Mouse (Mus musculus) heart, postnatal 25 days (tissue): ENCODE data around the gene Yif1a. TPM values are rescaled to one million over a fixed set of nuclear protein-coding genes. Genes with fewer than 3 reads are reported as not detected.
A peak's percentile ranks its signal among the peaks of the same experiment; 100 is the strongest.
"Not testable (repeated sequence)": the region's sequence is repeated elsewhere in the genome, so short reads cannot be mapped to it uniquely, and the experiment has no call there.

Experiments used
- DNase-seq: peaks from one replicate; pipeline ENCODE4 v3.0.0; 2022; ENCODE audit warnings: low spot score
- intact Hi-C: fragments of 180-260 bp; cut with DNase I; formaldehyde crosslinking; loops from one replicate; pipeline ENCODE4 v1.15.1; 2025
- total RNA-seq, 2 experiments: library from RNA; stranded (reverse); gene quantifications; 2 replicates each; pipeline ENCODE4 v1.2.3; 2021

Yif1a gene
- total RNA-seq, 2 experiments from 2014 or later: 91.5 to 92.6 TPM

GRCm38 (mm10) chr19:5082596-5082995, 5.7 kb upstream of the Yif1a start:
- no peak for DNase-seq
- intact Hi-C loops: loop anchor here (5.0 kb wide), 1 partner anchor 35 kb away; no protein-coding TSS in a partner anchor

GRCm38 (mm10) chr19:5083961-5084833, 4.1 kb upstream of the Yif1a start:
- intact Hi-C loops: loop anchor here (5.0 kb wide), 1 partner anchor 37 kb away; no protein-coding TSS in a partner anchor

GRCm38 (mm10) chr19:5084834-5085144, 3.5 kb upstream of the Yif1a start:
- no peak for DNase-seq
- intact Hi-C loops: loop anchor here (5.0 kb wide), 1 partner anchor 37 kb away; no protein-coding TSS in a partner anchor

More at GRCm38 (mm10) chr19:5083961-5084833, 4.1 kb upstream of the Yif1a start:
- no peak for DNase-seq

DNA sequence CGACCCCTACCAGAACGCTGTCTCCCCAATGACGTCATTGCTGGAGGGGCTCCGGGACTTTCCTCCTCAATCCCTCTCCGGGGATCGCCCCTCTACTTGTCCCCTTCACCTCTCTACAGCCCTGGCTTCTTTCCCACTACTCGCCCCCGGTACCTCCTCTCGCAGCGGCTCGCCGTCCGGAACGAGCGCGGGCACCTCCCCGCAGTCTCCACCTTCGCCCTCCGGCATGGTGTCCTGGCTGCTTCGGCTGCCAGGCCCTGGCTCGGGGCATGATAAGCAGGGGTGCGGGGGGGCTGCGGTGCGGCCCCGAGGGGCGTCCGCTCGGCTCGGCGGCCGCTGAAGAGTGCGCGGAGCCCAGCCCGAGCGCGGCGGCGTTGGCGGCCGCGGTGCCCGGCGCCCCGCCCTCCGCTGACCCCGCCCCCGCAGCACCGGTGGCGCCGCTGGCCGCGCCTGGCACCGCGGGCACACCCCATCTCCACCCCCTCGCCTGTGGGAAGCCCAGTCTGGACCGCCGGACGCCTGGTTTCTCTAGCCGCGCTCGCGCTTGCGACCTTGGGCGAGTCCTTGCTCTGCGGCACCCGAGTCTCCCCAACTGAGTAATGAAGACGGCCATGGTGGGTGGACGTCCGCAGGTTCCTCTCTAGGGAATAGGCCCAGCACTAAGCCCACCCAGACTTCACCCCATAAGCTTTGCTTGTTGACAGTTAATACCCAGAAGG, 3.0 kb upstream of the Yif1a start, which contains the start of gene Tmem151a:
Gene Tmem151a (minus strand): TSS at position 387 of the 719 bp plus-strand sequence.
- DNase-seq: no peak
- intact Hi-C loops: no loop called here

DNA sequence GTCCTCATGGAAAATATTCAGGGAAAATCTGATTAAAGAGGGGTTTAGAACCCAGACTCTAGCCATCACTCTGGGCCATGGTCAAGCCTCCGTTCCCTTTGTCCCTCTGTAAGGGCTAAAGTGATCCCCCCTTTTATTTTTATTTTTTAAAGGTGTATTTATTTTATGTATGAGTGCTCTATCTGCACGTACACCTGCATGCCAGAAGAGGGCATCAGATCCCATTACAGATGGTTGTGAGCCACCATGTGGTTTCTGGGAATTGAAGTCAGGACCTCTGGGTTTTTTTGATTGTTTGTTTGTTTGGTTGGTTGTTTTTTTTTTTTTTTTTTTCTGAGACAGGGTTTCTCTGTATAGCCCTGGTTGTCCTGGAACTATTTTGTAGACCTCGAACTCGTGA, 1.8 kb upstream of the Yif1a start:
- intact Hi-C loops, DNase-seq: not testable (repeated sequence)

DNA sequence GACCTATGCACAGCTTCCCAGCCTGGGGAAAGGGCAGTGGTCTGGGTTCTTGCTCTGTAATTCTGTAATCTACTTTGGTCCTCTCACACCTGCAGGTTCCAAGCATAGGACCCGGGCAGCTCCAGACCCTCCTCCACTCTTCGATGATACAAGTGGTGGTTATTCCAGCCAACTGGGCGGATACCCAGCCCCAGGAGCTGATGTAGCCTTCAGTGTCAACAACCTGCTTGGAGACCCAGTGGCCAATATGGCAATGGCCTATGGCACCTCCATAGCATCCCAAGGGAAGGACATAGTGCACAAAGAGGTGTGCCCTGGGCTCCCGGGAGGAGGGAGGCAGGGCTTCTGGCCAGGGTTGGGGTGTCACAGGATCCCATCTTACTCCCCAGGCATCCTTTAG, 986 bp downstream of the Yif1a start:
- intact Hi-C loops: loop anchor here (2.0 kb wide), 1 partner anchor 17 kb away; the partner anchor contains the start of gene Rab1b
- no peak for DNase-seq

- no peak for DNase-seq
- intact Hi-C loops: no loop called here
Measured at GRCm38 (mm10) chr19:5092083-5092482, 3.7 kb downstream of the Yif1a start.

GRCm38 (mm10) chr19:5093481-5094242, 5.3 kb downstream of the Yif1a start:
- intact Hi-C loops: loop anchor here (2.0 kb wide), 1 partner anchor 45 kb away; no protein-coding TSS in a partner anchor

DNA sequence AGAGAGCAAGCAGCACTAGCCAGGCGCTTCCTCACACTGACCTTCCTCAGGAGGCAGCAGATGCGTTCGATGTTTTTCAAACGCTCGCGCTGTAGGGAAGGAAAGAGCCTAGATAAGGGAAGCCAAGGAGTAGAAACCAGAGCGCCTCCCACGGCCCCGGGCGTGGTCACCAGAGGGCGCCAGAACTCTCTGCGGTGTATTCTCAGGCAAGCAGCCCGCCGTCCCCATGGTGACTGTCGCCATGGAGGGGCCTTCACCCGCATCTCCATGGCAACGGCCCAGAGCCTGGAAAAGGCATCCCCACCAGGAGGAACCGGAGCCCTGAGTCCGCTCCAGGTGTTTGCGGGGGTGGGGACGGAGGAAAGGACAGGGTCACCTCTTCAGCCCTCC, 5.9 kb downstream of the Yif1a start:
- peak; percentile 70 for DNase-seq
- intact Hi-C loops: loop anchor here (2.0 kb wide), 1 partner anchor 45 kb away; no protein-coding TSS in a partner anchor

More at GRCm38 (mm10) chr19:5093481-5094242, 5.3 kb downstream of the Yif1a start:
- no peak for DNase-seq

DNA sequence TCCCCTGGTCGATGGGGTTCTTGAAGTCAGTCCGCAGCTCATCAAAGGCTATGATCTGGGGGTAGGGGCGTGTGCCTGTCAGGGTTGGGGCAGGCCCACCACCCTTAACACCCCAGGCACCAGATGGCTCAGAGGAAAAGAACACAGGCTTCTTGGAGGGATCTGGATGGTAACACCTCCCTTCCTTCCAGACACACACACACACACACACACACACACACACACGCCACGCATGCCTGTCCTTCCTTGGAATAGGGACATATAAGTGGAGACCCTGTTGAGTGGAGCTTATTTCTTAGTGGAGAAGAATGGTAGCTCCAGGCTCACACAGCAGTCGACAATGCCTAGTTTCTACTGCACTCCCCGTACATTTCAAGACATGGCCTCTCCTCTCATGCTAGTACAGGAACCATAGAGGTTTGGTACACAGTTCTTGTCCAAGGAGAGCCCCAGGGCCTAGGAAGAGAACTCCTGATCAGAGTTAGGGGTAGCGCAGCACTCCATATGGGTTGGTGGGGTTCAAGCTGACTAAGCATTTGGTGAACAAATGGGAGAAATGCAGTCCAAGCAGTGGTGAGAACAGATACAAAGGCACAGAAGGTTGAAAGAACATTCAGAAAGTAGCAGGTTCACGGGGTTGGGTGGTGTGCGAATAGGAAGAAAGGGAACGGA, 6.5 kb downstream of the Yif1a start:
- DNase-seq: no peak
- intact Hi-C loops: loop anchor here (2.0 kb wide), 1 partner anchor 44 kb away; no protein-coding TSS in a partner anchor

- intact Hi-C loops: loop anchor here (2.0 kb wide), 1 partner anchor 43 kb away; no protein-coding TSS in a partner anchor
- DNase-seq: no peak
Measured at GRCm38 (mm10) chr19:5095887-5096474, 7.6 kb downstream of the Yif1a start.

DNA sequence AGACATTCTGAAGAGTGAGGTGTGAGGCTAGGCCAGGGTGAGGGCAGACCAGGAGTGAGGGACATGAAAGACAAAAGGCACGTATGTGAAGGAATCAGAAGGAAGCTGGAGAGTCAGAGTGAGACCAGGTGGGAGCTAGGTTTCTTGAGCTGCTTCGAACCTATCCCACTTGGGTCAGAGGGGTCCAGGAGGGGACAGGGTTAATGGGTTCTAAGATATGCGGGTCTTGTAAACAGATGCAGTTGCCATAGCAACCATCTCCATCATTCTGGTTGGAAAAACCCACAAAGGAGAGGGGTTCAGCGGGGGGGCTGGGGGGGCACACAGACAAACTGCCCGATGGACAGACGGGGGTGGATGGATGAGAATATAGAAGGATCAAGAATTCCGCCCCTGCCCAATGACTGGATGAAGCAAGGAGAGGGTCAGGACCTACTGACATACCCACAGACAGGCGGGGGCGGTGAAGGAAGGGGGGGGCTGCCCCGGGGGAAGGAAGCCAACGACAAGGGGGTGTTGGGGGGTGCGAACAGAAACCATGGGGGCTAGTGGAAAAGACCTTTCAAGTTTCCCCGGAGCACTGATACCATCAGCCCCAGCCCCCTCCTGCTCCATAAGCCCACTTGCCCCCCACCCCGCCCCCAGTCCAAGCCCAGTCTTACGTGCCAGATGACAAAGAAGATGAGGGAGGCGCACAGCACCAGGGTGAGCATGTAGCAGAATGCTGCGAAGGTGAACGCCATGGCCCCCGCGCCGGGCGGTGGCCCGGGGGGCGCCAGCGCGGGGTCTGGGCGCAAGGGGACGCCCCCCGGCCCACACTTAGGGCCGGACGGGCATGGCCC, 9.4 kb downstream of the Yif1a start:
- DNase-seq: no peak
- intact Hi-C loops: no loop called here

DNA sequence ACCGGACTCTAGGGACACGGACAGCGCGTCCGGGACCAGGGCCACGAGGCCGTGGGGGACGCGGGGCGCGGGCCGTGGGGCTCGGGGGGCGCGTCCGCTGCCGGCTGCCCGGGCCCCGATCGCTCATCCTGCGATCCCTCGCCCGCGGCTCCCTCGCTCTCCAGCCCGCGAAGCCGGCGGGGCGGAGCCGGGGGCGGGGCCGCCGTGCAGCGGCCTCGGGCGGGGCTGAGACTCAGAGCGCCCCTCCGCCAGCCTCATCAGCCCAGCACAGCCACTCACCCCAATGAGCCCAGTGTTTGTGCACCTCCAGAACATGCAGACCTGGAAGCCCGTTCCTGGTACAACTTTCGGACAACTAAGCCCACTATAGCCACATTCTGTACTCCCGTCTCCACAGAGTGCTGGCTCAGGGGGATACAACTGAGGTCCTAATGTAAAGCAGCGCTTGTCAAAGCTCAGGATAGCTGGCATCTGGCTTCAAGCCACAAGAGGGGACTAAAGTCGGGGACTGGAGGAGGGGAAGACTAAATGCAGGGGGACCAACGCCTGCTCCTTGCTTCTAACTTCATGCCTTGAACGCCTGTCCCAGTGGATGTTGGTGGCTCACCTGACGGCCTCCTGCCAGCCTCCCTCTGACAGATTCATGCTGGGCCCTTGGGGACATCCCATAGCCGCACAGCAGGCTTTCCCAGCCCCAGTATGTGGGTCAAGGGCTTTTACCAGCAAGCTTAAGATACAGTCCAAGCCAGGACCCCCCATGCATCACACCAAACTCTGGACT, 10.2 kb downstream of the Yif1a start, which contains the start of gene Cnih2:
Gene Cnih2 (minus strand): TSS at position 159 of the 781 bp plus-strand sequence.
- intact Hi-C loops: no loop called here
- DNase-seq: peak; percentile 38

GRCm38 (mm10) chr19:5106074-5106473, 17.7 kb downstream of the Yif1a start:
- intact Hi-C loops: loop anchor here (2.0 to 5.0 kb wide), 3 partner anchors 17 to 261 kb away; partner anchors contain the start of genes Banf1, Eif1ad, Gal3st3 and Sf3b2
- DNase-seq: no peak

DNA sequence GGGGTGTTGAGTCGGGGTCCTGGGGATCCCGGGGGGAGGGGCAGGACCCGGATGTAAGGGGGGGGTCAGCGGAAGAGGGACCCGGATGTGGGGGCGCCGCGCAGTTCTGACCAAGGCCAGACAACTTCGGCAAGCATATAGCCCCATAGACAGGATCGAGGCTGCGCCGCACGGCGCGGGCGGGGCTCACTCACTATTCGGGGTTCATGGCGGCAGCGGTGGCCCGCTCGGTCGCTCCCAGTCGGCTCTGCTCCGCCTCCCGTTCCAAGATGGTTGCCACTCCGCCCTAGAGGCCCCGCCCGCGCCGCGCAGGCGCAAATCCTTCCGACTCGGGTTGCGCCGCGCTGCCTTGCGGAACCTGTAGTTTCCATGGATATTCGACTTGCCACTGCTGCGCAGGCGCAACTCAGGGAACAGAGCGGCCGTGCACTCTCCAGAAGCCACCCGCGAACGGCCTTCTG, 18.4 kb downstream of the Yif1a start, which contains the start of gene Rab1b:
Gene Rab1b (minus strand): TSS at position 342 of the 461 bp plus-strand sequence.
- DNase-seq: peak; percentile 96
- intact Hi-C loops: loop anchor here (2.0 to 5.0 kb wide), 3 partner anchors 18 to 261 kb away; partner anchors contain the start of genes Banf1, Eif1ad, Gal3st3 and Sf3b2

- no peak for DNase-seq
- intact Hi-C loops: loop anchor here (2.0 to 5.0 kb wide), 3 partner anchors 19 to 260 kb away; partner anchors contain the start of genes Banf1, Eif1ad, Gal3st3 and Sf3b2
Measured at GRCm38 (mm10) chr19:5107556-5108270, 19.4 kb downstream of the Yif1a start.
